Mouse (Mus musculus): Measurements from ENCODE around the gene Oaz2. TPM values are rescaled to one million over a fixed set of nuclear protein-coding genes. Genes with fewer than 3 reads are reported as not detected.
"Not testable (repeated sequence)": the region's sequence is repeated elsewhere in the genome, so short reads cannot be mapped to it uniquely, and the experiment has no call there.

The Oaz2 gene
- polyA plus RNA-seq, 1 experiment from 2014 or later, result 315 TPM

DNA sequence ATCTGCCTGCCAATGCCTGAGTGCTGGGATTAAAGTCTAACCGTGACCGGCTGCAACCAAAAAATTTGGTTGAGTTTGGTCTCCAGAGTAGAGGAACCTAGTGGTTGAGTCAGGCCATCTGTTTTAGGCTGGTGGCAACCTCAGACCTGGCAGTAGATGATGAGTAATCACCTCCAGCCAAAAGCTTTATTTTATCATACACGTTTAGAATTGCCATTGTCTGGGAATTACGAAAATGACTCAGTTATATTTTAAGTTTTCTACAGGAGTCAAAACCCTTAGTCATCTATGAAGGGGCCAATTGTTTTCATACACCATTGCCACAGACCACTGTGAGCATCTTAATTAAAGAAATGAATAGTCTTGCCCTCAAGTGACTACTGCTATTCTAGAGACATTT, 30.9 kb upstream of the Oaz2 start:
- Histone ChIP-seq H3K4me3 (no peak overlapping the region), H3K27ac (no peak overlapping the region), H3K9ac (no peak overlapping the region), H3K36me3 (no peaks in the 10 kb centered on the region), H3K4me2 (no peak overlapping the region), H3K4me1 (peaks cover 14% of the 10 kb centered on the region), H3K9me3 (no peaks in the 10 kb centered on the region), H3K27me3 (peaks cover 2% of the 10 kb centered on the region; the same call in 1 of the 2 replicates)
- no peak for ATAC-seq (ENCODE audit: insufficient number of reproducible peaks, low FRiP score, low TSS enrichment, low read depth)
- 88% methylated on average over 4 of the region's 4 CpGs for WGBS

DNA sequence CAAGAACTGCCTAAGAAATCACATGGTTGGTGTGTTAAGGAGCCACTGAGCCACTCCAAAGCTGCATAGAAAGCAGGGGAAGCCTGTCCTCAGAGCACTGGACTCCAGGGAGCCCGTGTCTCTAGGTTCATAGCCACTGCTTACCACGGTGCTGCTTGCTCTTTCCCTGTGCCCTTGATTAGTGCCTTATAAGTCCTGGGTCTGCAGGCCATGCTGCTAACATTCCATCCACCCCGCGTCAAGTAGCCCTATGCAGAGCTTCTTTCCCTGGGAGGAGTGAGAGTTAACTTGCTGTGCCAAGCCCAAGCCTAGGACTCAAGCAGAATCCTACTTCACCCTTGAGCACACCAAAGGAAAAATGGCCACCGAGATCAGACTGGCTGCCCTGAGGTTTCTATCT, 28.7 kb upstream of the Oaz2 start:
- H3K27me3 ChIP-seq, result no peaks in the 10 kb centered on the region
- no peak overlapping the region for H3K27ac ChIP-seq
- no peak for ATAC-seq (ENCODE audit: insufficient number of reproducible peaks, low FRiP score, low TSS enrichment, low read depth)
- H3K4me2 ChIP-seq, result no peak overlapping the region
- no peaks in the 10 kb centered on the region for H3K9me3 ChIP-seq
- no peaks in the 10 kb centered on the region for H3K36me3 ChIP-seq
- H3K4me3 ChIP-seq, result no peak overlapping the region
- H3K4me1 ChIP-seq, result peaks cover 15% of the 10 kb centered on the region
- WGBS, result 53% methylated on average over 5 of the region's 5 CpGs
- H3K9ac ChIP-seq, result no peak overlapping the region

DNA sequence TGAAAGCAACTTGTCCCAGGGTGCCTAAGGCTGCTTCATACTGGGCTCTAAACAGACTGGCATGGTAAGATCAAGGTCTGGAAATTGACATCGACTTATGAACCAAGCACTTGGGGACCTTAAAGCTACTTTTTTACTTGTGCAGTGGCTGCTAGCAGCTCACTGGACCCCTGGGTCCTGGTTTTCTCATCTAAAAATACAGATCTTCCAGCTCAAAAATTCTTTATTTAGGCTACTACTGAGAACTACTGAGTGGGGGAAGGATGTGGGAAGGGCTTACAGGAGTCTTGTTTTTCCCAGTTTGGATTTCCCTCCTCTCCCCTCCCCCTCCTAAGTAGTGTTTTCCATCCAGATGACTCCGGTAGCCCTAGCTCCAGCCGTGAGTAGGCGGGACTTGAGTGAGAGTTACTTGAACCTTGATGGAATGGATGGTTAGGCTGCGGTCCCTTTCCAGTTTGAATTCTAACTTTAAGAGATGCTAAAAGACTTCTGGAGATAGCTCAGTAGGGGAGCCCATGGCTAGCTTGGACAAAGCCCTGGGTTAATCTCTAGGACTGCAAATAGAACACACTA, 26.9 kb upstream of the Oaz2 start:
- Histone ChIP-seq H3K27ac (no peak overlapping the region), H3K4me3 (no peak overlapping the region), H3K9ac (no peak overlapping the region), H3K4me1 (peaks cover 19% of the 10 kb centered on the region), H3K4me2 (no peak overlapping the region), H3K36me3 (no peaks in the 10 kb centered on the region), H3K9me3 (no peaks in the 10 kb centered on the region), H3K27me3 (no peaks in the 10 kb centered on the region)
- ATAC-seq (ENCODE audit: insufficient number of reproducible peaks, low FRiP score, low TSS enrichment, low read depth), result no peak
- WGBS, result 6% methylated on average over 5 of the region's 5 CpGs

DNA sequence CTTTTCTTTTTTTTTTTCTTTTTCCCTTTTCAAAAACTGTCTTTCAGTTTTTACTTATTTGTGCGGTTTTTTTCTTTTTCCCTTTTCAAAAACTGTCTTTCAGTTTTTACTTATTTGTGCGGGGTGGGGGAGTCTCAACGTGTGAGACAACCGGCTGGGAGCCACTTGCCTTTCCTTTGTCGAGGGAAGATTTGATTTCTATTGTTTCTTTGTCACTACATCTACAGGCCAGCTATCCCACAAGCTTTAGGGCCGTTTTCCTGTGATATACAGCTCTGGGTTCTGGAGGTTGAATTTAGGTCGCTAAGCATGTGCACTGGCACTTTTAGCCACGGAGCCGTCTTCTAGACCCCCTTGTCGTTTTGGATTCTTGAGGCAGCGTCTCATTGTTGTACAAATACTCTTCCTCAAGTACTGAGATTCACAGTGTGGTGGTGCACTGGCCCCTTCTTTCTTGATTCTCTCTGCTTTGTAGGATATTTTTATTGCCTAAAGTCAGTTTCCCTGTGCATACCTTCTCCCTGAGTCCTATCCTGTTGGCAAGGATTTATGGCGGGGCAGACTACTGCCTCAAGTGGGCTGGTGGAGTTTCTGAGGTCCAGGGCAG, 26.3 kb upstream of the Oaz2 start:
- Histone ChIP-seq H3K27me3 (no peaks in the 10 kb centered on the region), H3K9me3 (no peaks in the 10 kb centered on the region), H3K4me1 (peaks cover 22% of the 10 kb centered on the region), H3K9ac (no peak overlapping the region), H3K27ac (no peak overlapping the region), H3K4me2 (no peak overlapping the region), H3K4me3 (no peak overlapping the region), H3K36me3 (no peaks in the 10 kb centered on the region)
- no peak for ATAC-seq (ENCODE audit: insufficient number of reproducible peaks, low FRiP score, low TSS enrichment, low read depth)
- WGBS, result 23% methylated on average over 12 of the region's 12 CpGs

DNA sequence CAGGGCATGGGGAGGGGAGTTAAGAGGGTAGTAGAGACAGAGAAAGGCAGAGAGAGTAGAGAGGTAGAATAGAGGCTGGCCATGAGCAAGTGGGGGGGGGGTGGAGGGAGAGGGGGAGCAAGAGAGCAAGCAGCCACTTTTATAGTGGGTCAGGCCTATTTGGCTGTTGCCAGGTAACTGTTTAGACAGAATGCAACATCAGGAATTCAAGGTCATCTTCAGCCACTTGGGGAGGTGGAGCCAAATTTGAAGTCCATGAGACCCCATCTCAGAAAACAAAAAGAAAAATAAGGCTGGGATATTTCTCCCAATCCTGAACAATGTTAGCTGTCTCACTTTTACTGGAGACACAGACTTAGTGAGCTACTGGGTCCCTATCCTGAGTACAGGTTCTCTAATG, 25.3 kb upstream of the Oaz2 start:
- ATAC-seq (ENCODE audit: insufficient number of reproducible peaks, low FRiP score, low TSS enrichment, low read depth), result no peak
- Histone ChIP-seq H3K27ac (no peak overlapping the region), H3K9me3 (no peaks in the 10 kb centered on the region), H3K4me2 (no peak overlapping the region), H3K36me3 (no peaks in the 10 kb centered on the region), H3K9ac (no peak overlapping the region), H3K4me1 (peaks cover 22% of the 10 kb centered on the region), H3K4me3 (no peak overlapping the region), H3K27me3 (no peaks in the 10 kb centered on the region)

DNA sequence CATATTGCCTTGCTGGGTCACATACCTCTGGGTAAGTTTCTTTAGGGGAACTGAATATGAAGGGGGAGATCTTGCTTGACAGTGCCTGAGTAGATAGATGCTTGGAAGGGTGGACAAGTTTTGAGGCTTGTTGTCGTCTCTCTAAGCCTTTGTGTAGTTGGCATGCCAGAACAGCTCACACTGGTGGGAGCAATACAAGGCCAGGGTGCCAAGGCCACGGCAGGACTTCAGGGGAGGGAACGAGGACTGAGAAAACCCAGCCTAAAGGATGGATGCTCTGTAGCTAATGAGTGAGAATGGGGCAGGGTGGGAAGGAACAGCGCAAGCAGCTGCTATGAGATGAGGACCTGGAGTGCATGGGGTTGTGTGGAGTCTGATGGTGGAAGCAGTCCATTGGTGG, 22.8 kb upstream of the Oaz2 start:
- H3K9ac ChIP-seq, result no peak overlapping the region
- no peaks in the 10 kb centered on the region for H3K36me3 ChIP-seq
- H3K4me1 ChIP-seq, result peaks cover 22% of the 10 kb centered on the region
- no peak overlapping the region for H3K4me2 ChIP-seq
- no peaks in the 10 kb centered on the region for H3K9me3 ChIP-seq
- no peak overlapping the region for H3K27ac ChIP-seq
- ATAC-seq (ENCODE audit: insufficient number of reproducible peaks, low FRiP score, low TSS enrichment, low read depth), result no peak
- WGBS, result 87% methylated on average over 4 of the region's 4 CpGs
- H3K4me3 ChIP-seq, result no peak overlapping the region
- no peaks in the 10 kb centered on the region for H3K27me3 ChIP-seq

DNA sequence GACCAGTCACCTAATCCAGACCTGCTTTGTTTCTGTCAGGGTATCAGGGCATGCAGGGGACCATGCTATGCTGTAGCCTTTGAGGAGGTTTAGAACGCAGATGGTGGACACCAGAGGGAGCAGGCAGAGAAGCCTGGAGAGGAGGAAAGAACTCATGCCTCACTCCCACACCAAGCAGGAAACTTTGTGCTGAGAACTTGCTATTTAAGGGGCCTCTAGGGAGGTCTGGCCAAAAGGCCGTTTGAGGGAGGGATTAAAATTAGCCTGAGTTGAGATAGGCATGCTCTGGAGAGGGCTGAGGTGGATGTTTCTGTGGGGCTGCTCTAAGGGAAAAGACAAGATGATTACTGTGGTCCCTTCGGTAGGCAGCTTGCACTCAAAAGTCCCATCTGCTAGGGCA, 21.8 kb upstream of the Oaz2 start:
- 52% methylated on average over 3 of the region's 3 CpGs for WGBS
- Histone ChIP-seq H3K27ac (no peak overlapping the region), H3K4me2 (no peak overlapping the region), H3K9ac (no peak overlapping the region), H3K4me1 (peaks cover 15% of the 10 kb centered on the region), H3K27me3 (no peaks in the 10 kb centered on the region), H3K4me3 (no peak overlapping the region), H3K36me3 (no peaks in the 10 kb centered on the region), H3K9me3 (no peaks in the 10 kb centered on the region)
- no peak for ATAC-seq (ENCODE audit: insufficient number of reproducible peaks, low FRiP score, low TSS enrichment, low read depth)

DNA sequence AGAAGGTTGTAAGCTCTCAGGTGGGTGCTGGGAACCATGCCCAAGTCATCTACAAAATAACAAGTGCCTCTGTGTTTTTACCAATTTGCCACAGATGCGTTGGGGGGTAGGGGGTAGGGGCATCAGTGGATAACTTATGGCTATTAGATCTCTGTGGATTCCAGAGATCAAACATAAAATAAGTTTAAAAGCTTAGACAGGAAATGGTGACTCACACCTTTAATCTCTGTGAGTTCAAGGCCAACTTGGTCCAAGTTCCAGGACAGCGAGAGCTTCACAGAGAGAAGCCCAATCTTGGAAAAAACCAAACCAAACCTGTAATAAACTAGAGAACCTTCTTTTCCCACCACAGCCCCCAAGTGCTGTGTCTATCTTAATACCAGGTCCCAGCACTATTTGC, 21.0 kb upstream of the Oaz2 start:
- H3K4me2 ChIP-seq, result no peak overlapping the region
- no peaks in the 10 kb centered on the region for H3K27me3 ChIP-seq
- no peak overlapping the region for H3K4me3 ChIP-seq
- H3K9me3 ChIP-seq, result no peaks in the 10 kb centered on the region
- H3K27ac ChIP-seq, result no peak overlapping the region
- WGBS, result 87% methylated on average over 2 of the region's 2 CpGs
- H3K9ac ChIP-seq, result no peak overlapping the region
- H3K4me1 ChIP-seq, result peaks cover 9% of the 10 kb centered on the region
- no peaks in the 10 kb centered on the region for H3K36me3 ChIP-seq
- no peak for ATAC-seq (ENCODE audit: insufficient number of reproducible peaks, low FRiP score, low TSS enrichment, low read depth)

DNA sequence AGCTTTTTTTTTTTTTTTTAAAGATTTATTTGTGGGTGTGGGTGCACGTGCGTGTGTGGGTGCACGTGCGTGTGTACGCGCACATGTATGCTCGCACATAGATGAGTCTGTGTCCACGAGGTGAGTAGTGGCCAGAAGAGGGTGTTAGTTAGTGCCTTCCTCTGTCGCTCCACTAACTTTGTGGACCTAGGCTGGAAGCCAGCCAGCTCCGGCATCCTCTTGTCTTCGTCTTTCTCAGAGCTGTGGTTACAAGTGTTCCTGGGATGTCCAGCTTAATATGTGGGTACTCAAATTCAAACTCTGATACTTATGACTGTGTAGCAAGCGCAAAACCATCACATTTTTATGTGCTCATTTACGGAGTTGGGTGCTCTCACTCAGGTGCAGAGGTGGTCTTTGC, 19.1 kb upstream of the Oaz2 start:
- Histone ChIP-seq H3K9me3 (no peaks in the 10 kb centered on the region), H3K36me3 (no peaks in the 10 kb centered on the region), H3K9ac (no peak overlapping the region), H3K4me1 (peaks cover 6% of the 10 kb centered on the region), H3K4me2 (no peak overlapping the region), H3K27ac (no peak overlapping the region), H3K4me3 (no peak overlapping the region), H3K27me3 (no peaks in the 10 kb centered on the region)
- ATAC-seq (ENCODE audit: insufficient number of reproducible peaks, low FRiP score, low TSS enrichment, low read depth), result no peak
- 92% methylated on average over 13 of the region's 13 CpGs for WGBS

DNA sequence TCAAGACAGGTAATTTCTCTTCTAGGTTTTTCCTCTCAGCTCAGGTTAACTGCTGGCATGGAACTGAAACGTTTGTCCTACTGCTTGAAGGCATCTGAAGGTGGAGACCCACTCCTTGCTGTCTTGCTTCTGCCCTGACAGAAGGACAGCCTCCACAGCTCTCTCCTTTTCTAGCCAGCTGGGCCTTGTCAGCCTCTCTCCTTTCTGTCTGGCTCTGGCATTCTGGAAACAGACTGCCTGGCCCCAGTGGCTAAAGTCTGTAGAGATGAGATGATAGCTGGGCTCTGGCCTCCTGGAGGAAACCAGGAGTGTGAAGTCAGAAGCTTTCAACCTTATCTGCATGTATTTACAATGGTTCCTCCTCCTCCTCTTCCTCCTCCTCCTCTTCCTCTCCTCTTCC, 17.8 kb upstream of the Oaz2 start:
- no peak overlapping the region for H3K9ac ChIP-seq
- H3K27me3 ChIP-seq, result no peaks in the 10 kb centered on the region
- H3K4me3 ChIP-seq, result no peak overlapping the region
- peaks cover 6% of the 10 kb centered on the region for H3K4me1 ChIP-seq
- H3K27ac ChIP-seq, result no peak overlapping the region
- H3K4me2 ChIP-seq, result no peak overlapping the region
- no peak for ATAC-seq (ENCODE audit: insufficient number of reproducible peaks, low FRiP score, low TSS enrichment, low read depth)
- no peaks in the 10 kb centered on the region for H3K36me3 ChIP-seq
- 40% methylated on average over 1 of the region's 1 CpGs for WGBS
- H3K9me3 ChIP-seq, result no peaks in the 10 kb centered on the region

DNA sequence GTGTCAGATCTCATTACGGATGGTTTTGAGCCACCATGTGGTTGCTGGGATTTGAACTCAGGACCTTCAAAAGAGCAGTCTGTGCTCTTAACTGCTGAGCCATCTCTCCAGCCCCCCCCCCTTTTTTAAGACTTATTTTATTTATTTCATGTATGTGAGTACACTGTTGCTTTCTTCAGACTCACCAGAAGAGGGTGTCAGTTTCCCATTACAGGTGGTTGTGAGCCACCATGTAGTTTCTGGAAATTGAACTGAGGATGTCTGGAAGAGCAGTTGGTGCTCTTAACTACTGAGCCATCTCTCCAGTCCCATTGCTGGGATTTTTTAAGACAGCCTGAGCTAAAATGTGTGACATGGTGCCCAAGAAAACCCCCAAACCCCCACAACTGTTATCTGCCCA, 15.8 kb upstream of the Oaz2 start:
- not testable (repeated sequence) for H3K36me3 ChIP-seq; ATAC-seq (ENCODE audit: insufficient number of reproducible peaks, low FRiP score, low TSS enrichment, low read depth); H3K9me3 ChIP-seq; H3K27me3 ChIP-seq; H3K4me1 ChIP-seq; H3K27ac ChIP-seq; H3K4me2 ChIP-seq; H3K4me3 ChIP-seq; H3K9ac ChIP-seq
- 87% methylated on average over 1 of the region's 1 CpGs for WGBS

DNA sequence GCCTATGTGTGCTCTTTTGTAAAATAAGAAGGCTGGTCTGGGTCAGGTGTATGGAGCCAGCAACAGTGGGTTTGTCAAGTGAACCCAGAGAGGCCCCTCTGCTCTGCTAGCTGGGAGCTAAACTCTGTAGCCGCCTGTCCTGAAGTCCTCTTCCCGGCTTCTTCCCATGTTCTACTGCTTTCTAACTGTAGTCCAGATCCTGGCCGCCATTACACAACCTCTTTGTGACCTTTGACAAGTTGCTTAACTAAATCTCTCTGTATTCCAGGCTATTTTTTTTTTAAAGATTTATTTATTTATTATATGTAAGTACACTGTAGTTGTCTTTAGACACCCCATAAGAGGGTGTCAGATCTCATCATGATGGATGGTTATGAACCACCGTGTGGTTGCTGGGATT, 14.1 kb upstream of the Oaz2 start:
- H3K4me2 ChIP-seq, result no peak overlapping the region
- ATAC-seq (ENCODE audit: insufficient number of reproducible peaks, low FRiP score, low TSS enrichment, low read depth), result no peak
- no peaks in the 10 kb centered on the region for H3K9me3 ChIP-seq
- H3K9ac ChIP-seq, result no peak overlapping the region
- no peaks in the 10 kb centered on the region for H3K36me3 ChIP-seq
- WGBS, result 87% methylated on average over 4 of the region's 4 CpGs
- no peaks in the 10 kb centered on the region for H3K4me1 ChIP-seq
- no peaks in the 10 kb centered on the region for H3K27me3 ChIP-seq
- H3K4me3 ChIP-seq, result no peak overlapping the region
- H3K27ac ChIP-seq, result no peak overlapping the region

DNA sequence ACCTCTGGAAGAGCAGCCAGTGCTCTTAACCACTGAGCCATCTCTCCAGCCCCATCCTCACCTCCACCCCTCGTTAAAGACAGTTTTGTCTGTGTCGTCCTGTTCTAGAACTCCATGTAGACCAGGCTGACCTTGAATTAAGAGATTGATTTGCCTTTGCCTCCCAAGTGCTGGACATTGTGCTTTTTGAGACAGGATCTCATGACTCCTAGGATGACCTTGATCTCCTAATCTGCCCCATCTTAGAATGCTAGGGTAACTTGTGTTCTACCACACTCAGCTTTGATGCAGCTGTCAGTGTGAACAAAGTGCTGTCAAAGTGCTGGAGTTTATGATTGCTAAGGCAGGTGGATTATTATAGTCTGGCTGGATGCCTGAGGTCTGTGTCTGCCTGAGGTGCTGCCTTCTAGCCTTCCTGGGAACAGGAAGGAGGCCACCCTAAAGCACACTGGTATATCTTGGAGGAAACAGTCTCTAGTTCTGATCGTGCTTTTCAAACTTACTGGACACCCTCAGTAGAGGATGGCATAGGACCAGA, 13.0 kb upstream of the Oaz2 start:
- WGBS, result 85% methylated on average over 3 of the region's 3 CpGs
- no peak for ATAC-seq (ENCODE audit: insufficient number of reproducible peaks, low FRiP score, low TSS enrichment, low read depth)
- H3K9me3 ChIP-seq, result no peaks in the 10 kb centered on the region

More for the DNA sequence above, 13.0 kb upstream of the Oaz2 start:
- Histone ChIP-seq H3K36me3 (no peaks in the 10 kb centered on the region), H3K4me2 (no peak overlapping the region), H3K27ac (no peak overlapping the region), H3K4me1 (no peaks in the 10 kb centered on the region), H3K27me3 (no peaks in the 10 kb centered on the region), H3K4me3 (no peak overlapping the region), H3K9ac (no peak overlapping the region)

Data from limb, embryonic 15.5 days (tissue).